Mouse (Mus musculus) naive thymus-derived CD4-positive, alpha-beta T cell, adult 2 months (primary cell): ENCODE measurements around the gene Slc35e1.

Source experiments
- DNase-seq: peaks from one replicate; pipeline ENCODE4 v3.0.0-alpha.2; 2011; ENCODE audit warnings: low read depth

Gene Slc35e1

GRCm38 (mm10) chr8:72485456-72486199, 6.8 kb downstream of the Slc35e1 start:
- DNase-seq, result no peak

GRCm38 (mm10) chr8:72474826-72475546, 17.4 kb downstream of the Slc35e1 start, which contains the start of gene Cherp:
Gene Cherp (minus strand): TSS chr8:72475226.
- DNase-seq, result peak; percentile 98

- no peak for DNase-seq
These were observed 21.7 kb downstream of the Slc35e1 start for GRCm38 (mm10) chr8:72470684-72471083.

GRCm38 (mm10) chr8:72469984-72470383, 22.4 kb downstream of the Slc35e1 start:
- DNase-seq, result no peak

GRCm38 (mm10) chr8:72469243-72469642, 23.2 kb downstream of the Slc35e1 start:
- DNase-seq, result no peak

- no peak for DNase-seq
These were observed 28.2 kb downstream of the Slc35e1 start for GRCm38 (mm10) chr8:72464211-72464610.

- no peak for DNase-seq
These were observed 32.4 kb downstream of the Slc35e1 start for GRCm38 (mm10) chr8:72459881-72460533.

GRCm38 (mm10) chr8:72458457-72458856, 34.0 kb downstream of the Slc35e1 start:
- DNase-seq, result no peak

GRCm38 (mm10) chr8:72457806-72458205, 34.6 kb downstream of the Slc35e1 start:
- DNase-seq, result no peak

- DNase-seq, result no peak
These were observed 37.1 kb downstream of the Slc35e1 start for GRCm38 (mm10) chr8:72455317-72455716.

- no peak for DNase-seq
These were observed 38.5 kb downstream of the Slc35e1 start for GRCm38 (mm10) chr8:72453904-72454303.

GRCm38 (mm10) chr8:72451516-72451915, 40.9 kb downstream of the Slc35e1 start:
- DNase-seq, result no peak

GRCm38 (mm10) chr8:72445071-72445470, 47.3 kb downstream of the Slc35e1 start:
- no peak for DNase-seq

- no peak for DNase-seq
These were observed 48.4 kb downstream of the Slc35e1 start for GRCm38 (mm10) chr8:72443994-72444350.

GRCm38 (mm10) chr8:72443338-72443993, 48.9 kb downstream of the Slc35e1 start, which contains the start of the genes Calr3 and 1700030K09Rik:
Gene Calr3 (minus strand): TSS chr8:72443870.
Gene 1700030K09Rik (plus strand): TSS chr8:72443880.
- DNase-seq, result peak; percentile 97

- DNase-seq, result no peak
These were observed 54.0 kb downstream of the Slc35e1 start for GRCm38 (mm10) chr8:72438248-72439015.

- DNase-seq, result no peak
These were observed 57.5 kb downstream of the Slc35e1 start for GRCm38 (mm10) chr8:72434952-72435351.
